28 mouse cellular contexts compared by ENCODE assay signal in genomic region chr4:63237225-63237624, GRCm38 (mm10). TPM values are rescaled to one million over a fixed set of nuclear protein-coding genes. Genes with fewer than 3 reads are reported as not detected.
DNase-seq lines count a peak whose midpoint lies in the region; ATAC-seq and TF ChIP-seq lines count a peak whose summit lies in the region.
"Had no signal": no experiment of that assay in that cellular context is flagged by ENCODE, and none has a peak within 500 bp of the region (broad histone marks: within the 10 kb centered on the region; RNA-seq: fewer than 3 reads in every experiment).

No protein-coding gene starts in this region.

- no peak for TF ChIP-seq CTCF in intestine, postnatal 0 days (IDR thresholded peaks at IDR 0.05; ENCODE audit: low read depth)

- peak; percentile 83 for DNase-seq in brain, adult 2 months (ENCODE audit: low read depth, low spot score)
- peak; percentile 74 for DNase-seq in cerebellum, adult 9-10 months
- no peak for DNase-seq in embryonic facial prominence, embryonic 10.5 days (ENCODE audit: low spot score)
- no peak for DNase-seq in layer of hippocampus, postnatal 36 days
- no peak for DNase-seq in testis, postnatal 10 days (ENCODE audit: low spot score)
- DNase-seq in left cerebral cortex, postnatal 14 days (ENCODE audit: low spot score in 2 of 2): no peak
- DNase-seq: adrenal gland, postnatal 25 days; gastrocnemius, postnatal 14 days; heart, postnatal 14 days; kidney, adult 9 months; layer of hippocampus, adult 9-11 months; liver, embryonic 13.5 days; lung, embryonic 14.5 days; lung, postnatal 14 days; retina, postnatal 1 day; right cerebral cortex, postnatal 14 days; thymus, postnatal 14 days had no signal

- WGBS in intestine, embryonic 16.5 days: 80% methylated on average over 3 of the region's 3 CpGs
- 70% methylated on average over 3 of the region's 3 CpGs for WGBS in intestine, postnatal 0 days
- WGBS in embryonic facial prominence, embryonic 10.5 days: 86% methylated on average over 3 of the region's 3 CpGs

- ATAC-seq in intestine, embryonic 16.5 days: no peak
- no peak for ATAC-seq in intestine, postnatal 0 days
- ATAC-seq: forebrain, embryonic 13.5 days; hindbrain, embryonic 16.5 days; midbrain, embryonic 15.5 days had no signal

- H3K9ac ChIP-seq in intestine, embryonic 16.5 days (ENCODE audit: low read depth, low read length): no peak overlapping the region
- no peak overlapping the region for H3K9ac ChIP-seq in intestine, postnatal 0 days (ENCODE audit: low read depth, low read length)
- H3K9ac ChIP-seq: forebrain, embryonic 13.5 days; limb, embryonic 13.5 days; liver, embryonic 13.5 days; lung, embryonic 14.5 days; midbrain, embryonic 15.5 days; neural tube, embryonic 15.5 days; stomach, embryonic 15.5 days had no signal

- no peak overlapping the region for H3K4me3 ChIP-seq in intestine, embryonic 16.5 days (ENCODE audit: low read length)
- H3K4me3 ChIP-seq in intestine, postnatal 0 days (ENCODE audit: low read depth, low read length): no peak overlapping the region
- H3K4me3 ChIP-seq in embryonic facial prominence, embryonic 10.5 days: no peak overlapping the region
- H3K4me3 ChIP-seq: forebrain, embryonic 13.5 days; hindbrain, embryonic 10.5 days; limb, embryonic 13.5 days; liver, embryonic 13.5 days; midbrain, embryonic 10.5 days; midbrain, embryonic 15.5 days; neural tube, embryonic 15.5 days; stomach, embryonic 15.5 days had no signal

- H3K4me1 ChIP-seq in intestine, embryonic 16.5 days (ENCODE audit: control insufficient read depth, insufficient read depth, low read length): peaks cover 28% of the 10 kb centered on the region
- peaks cover 14% of the 10 kb centered on the region; the same call in 1 of the 2 replicates for H3K4me1 ChIP-seq in intestine, postnatal 0 days (replicated peaks; ENCODE audit: control insufficient read depth, insufficient read depth, low read length)
- H3K4me1 ChIP-seq in embryonic facial prominence, embryonic 10.5 days: peaks cover 52% of the 10 kb centered on the region

- no peaks in the 10 kb centered on the region for H3K9me3 ChIP-seq in intestine, embryonic 16.5 days (ENCODE audit: control insufficient read depth, low read length)
- H3K9me3 ChIP-seq in intestine, postnatal 0 days (ENCODE audit: control insufficient read depth): no peaks in the 10 kb centered on the region
- H3K9me3 ChIP-seq in embryonic facial prominence, embryonic 10.5 days: peaks cover 2% of the 10 kb centered on the region; the same call in 1 of the 2 replicates
- H3K9me3 ChIP-seq: limb, embryonic 13.5 days; liver, embryonic 13.5 days; midbrain, embryonic 10.5 days; neural tube, embryonic 15.5 days; stomach, embryonic 15.5 days had no signal

- no peak overlapping the region for H3K4me2 ChIP-seq in intestine, embryonic 16.5 days (ENCODE audit: low read depth, low read length)
- H3K4me2 ChIP-seq in intestine, postnatal 0 days (replicated peaks; ENCODE audit: low read depth): no peak overlapping the region
- H3K4me2 ChIP-seq: forebrain, embryonic 13.5 days; limb, embryonic 13.5 days; liver, embryonic 13.5 days; lung, embryonic 14.5 days; midbrain, embryonic 15.5 days; neural tube, embryonic 15.5 days; stomach, embryonic 15.5 days had no signal

- H3K27ac ChIP-seq in intestine, embryonic 16.5 days (ENCODE audit: low read length): 0 out of 2 replicates have a peak overlapping the region, but pooled peaks have one; percentile 20
- H3K27ac ChIP-seq in intestine, postnatal 0 days (ENCODE audit: low read depth, low read length): no peak overlapping the region
- H3K27ac ChIP-seq in embryonic facial prominence, embryonic 10.5 days (replicated peaks): 0 out of 2 replicates have a peak overlapping the region, but pooled peaks have one; percentile 58
- H3K27ac ChIP-seq: forebrain, embryonic 13.5 days; hindbrain, embryonic 10.5 days; liver, embryonic 13.5 days; midbrain, embryonic 10.5 days; midbrain, embryonic 15.5 days; neural tube, embryonic 15.5 days had no signal

- no peaks in the 10 kb centered on the region for H3K27me3 ChIP-seq in intestine, embryonic 16.5 days (replicated peaks; ENCODE audit: control insufficient read depth, insufficient read depth, low read length)
- H3K27me3 ChIP-seq in intestine, postnatal 0 days (replicated peaks; ENCODE audit: control insufficient read depth, insufficient read depth, low read length): no peaks in the 10 kb centered on the region
- no peaks in the 10 kb centered on the region for H3K27me3 ChIP-seq in embryonic facial prominence, embryonic 10.5 days (replicated peaks; ENCODE audit: low read depth, poor library complexity, severe bottlenecking)
- H3K27me3 ChIP-seq: limb, embryonic 13.5 days; liver, embryonic 13.5 days; midbrain, embryonic 15.5 days; neural tube, embryonic 15.5 days; stomach, embryonic 15.5 days had no signal

- intact Hi-C loops in left cerebral cortex, postnatal 14 days (cut with DNase I): no loop called here

- no peaks in the 10 kb centered on the region; the same call in 1 of the 2 replicates for H3K36me3 ChIP-seq in intestine, embryonic 16.5 days (ENCODE audit: control insufficient read depth, insufficient read depth, low read length)
- no peaks in the 10 kb centered on the region for H3K36me3 ChIP-seq in intestine, postnatal 0 days (ENCODE audit: control insufficient read depth, insufficient read depth)
- peaks cover 26% of the 10 kb centered on the region for H3K36me3 ChIP-seq in embryonic facial prominence, embryonic 10.5 days (replicated peaks)
- H3K36me3 ChIP-seq: liver, embryonic 13.5 days; midbrain, embryonic 15.5 days; neural tube, embryonic 15.5 days; stomach, embryonic 15.5 days had no signal

RNA-seq across cellular contexts. Expression of gene Col27a1, which starts 23.4 kb away (rescaled TPM):
- 8.1 and 9.6 TPM in 2 replicates for polyA plus RNA-seq in intestine, embryonic 16.5 days (2015; fragmentation: Nextera tagmentation; extraction: Ambion mirVana)
- polyA plus RNA-seq in intestine, postnatal 0 days (2015; fragmentation: Nextera tagmentation; extraction: Ambion mirVana): 5.0 and 7.2 TPM in 2 replicates
- 4.3 and 5.3 TPM in 2 replicates for polyA plus RNA-seq in embryonic facial prominence, embryonic 10.5 days (2016; fragmentation: Nextera tagmentation; extraction: Ambion mirVana)
- total RNA-seq in layer of hippocampus, postnatal 36 days (2021): 1 to 10 TPM; 3.9 to 5.4 TPM
- total RNA-seq in left cerebral cortex, postnatal 14 days (2021): 1 to 10 TPM; 3.1 to 3.4 TPM
- total RNA-seq: MEL had no signal

Comparison
In these comparisons a context has a peak if more than half of its experiments do, and no peak if none do; other contexts are left out.
1. DNase-seq: peak in brain, adult 2 months (single experiment) and cerebellum, adult 9-10 months (single experiment); none in embryonic facial prominence, embryonic 10.5 days (single experiment), layer of hippocampus, postnatal 36 days (0 of 2), testis, postnatal 10 days (single experiment) and left cerebral cortex, postnatal 14 days (0 of 2).